In genomic region chr10:79822372-79822771, GRCm38 (mm10) we compare ENCODE assay signal across 9 mouse cellular contexts. TPM values are rescaled to one million over a fixed set of nuclear protein-coding genes. Genes with fewer than 3 reads are reported as not detected.
DNase-seq lines count a peak whose midpoint lies in the region; ATAC-seq and TF ChIP-seq lines count a peak whose summit lies in the region.
"Had no signal": no experiment of that assay in that cellular context is flagged by ENCODE, and none has a peak within 500 bp of the region (broad histone marks: within the 10 kb centered on the region; RNA-seq: fewer than 3 reads in every experiment).

No protein-coding gene starts in this region.

- peak overlapping the region; percentile 38 for H3K4me2 ChIP-seq in embryonic facial prominence, embryonic 14.5 days (ENCODE audit: low read depth, low read length)
- no peak overlapping the region for H3K4me2 ChIP-seq in hindbrain, embryonic 16.5 days (ENCODE audit: low read length)
- peak overlapping the region; percentile 21 for H3K4me2 ChIP-seq in limb, embryonic 14.5 days (replicated peaks; ENCODE audit: low read depth, low read length, severe bottlenecking)
- no peak overlapping the region for H3K4me2 ChIP-seq in midbrain, embryonic 12.5 days (replicated peaks)

- peak overlapping the region; percentile 57 for H3K9ac ChIP-seq in embryonic facial prominence, embryonic 14.5 days (ENCODE audit: low read depth, low read length)
- H3K9ac ChIP-seq in hindbrain, embryonic 16.5 days (ENCODE audit: low read depth, low read length): 0 out of 2 replicates have a peak overlapping the region, but pooled peaks have one; percentile 14
- peak overlapping the region; percentile 36 for H3K9ac ChIP-seq in limb, embryonic 14.5 days (ENCODE audit: low read depth, low read length, severe bottlenecking)
- H3K9ac ChIP-seq in midbrain, embryonic 12.5 days (replicated peaks): 0 out of 2 replicates have a peak overlapping the region, but pooled peaks have one; percentile 2

- H3K9me3 ChIP-seq in embryonic facial prominence, embryonic 14.5 days (ENCODE audit: control insufficient read depth, low read length): no peaks in the 10 kb centered on the region
- no peaks in the 10 kb centered on the region for H3K9me3 ChIP-seq in hindbrain, embryonic 16.5 days (ENCODE audit: control insufficient read depth, low read length)
- H3K9me3 ChIP-seq in limb, embryonic 14.5 days (ENCODE audit: control insufficient read depth, low read length): no peaks in the 10 kb centered on the region
- no peaks in the 10 kb centered on the region for H3K9me3 ChIP-seq in midbrain, embryonic 12.5 days

- H3K4me3 ChIP-seq in embryonic facial prominence, embryonic 14.5 days (ENCODE audit: low read depth, low read length): no peak overlapping the region
- no peak overlapping the region for H3K4me3 ChIP-seq in hindbrain, embryonic 16.5 days (ENCODE audit: low read length)
- no peak overlapping the region; the same call in 1 of the 2 replicates for H3K4me3 ChIP-seq in limb, embryonic 14.5 days (replicated peaks; ENCODE audit: low read length)
- H3K4me3 ChIP-seq in midbrain, embryonic 12.5 days: no peak overlapping the region

- intact Hi-C loops in gastrocnemius, postnatal 36 days (cut with DNase I): no loop called here

- H3K4me1 ChIP-seq in embryonic facial prominence, embryonic 14.5 days (ENCODE audit: control insufficient read depth, insufficient read depth, low read length): peaks cover 10% of the 10 kb centered on the region
- H3K4me1 ChIP-seq in hindbrain, embryonic 16.5 days (ENCODE audit: control insufficient read depth, insufficient read depth, low read depth, low read length): no peaks in the 10 kb centered on the region
- H3K4me1 ChIP-seq in limb, embryonic 14.5 days (ENCODE audit: control insufficient read depth, insufficient read depth, low read length): peaks cover 12% of the 10 kb centered on the region
- H3K4me1 ChIP-seq in midbrain, embryonic 12.5 days: peaks cover 14% of the 10 kb centered on the region

- H3K27me3 ChIP-seq in embryonic facial prominence, embryonic 14.5 days (replicated peaks; ENCODE audit: control insufficient read depth, insufficient read depth, low read length): no peaks in the 10 kb centered on the region
- H3K27me3 ChIP-seq in hindbrain, embryonic 16.5 days (replicated peaks; ENCODE audit: control insufficient read depth, insufficient read depth, low read length): no peaks in the 10 kb centered on the region
- H3K27me3 ChIP-seq in limb, embryonic 14.5 days (ENCODE audit: control insufficient read depth, insufficient read depth, low read length): no peaks in the 10 kb centered on the region
- no peaks in the 10 kb centered on the region for H3K27me3 ChIP-seq in midbrain, embryonic 12.5 days

- 31% methylated on average over 9 of the region's 17 CpGs for WGBS in embryonic facial prominence, embryonic 14.5 days
- 36% methylated on average over 13 of the region's 17 CpGs for WGBS in hindbrain, embryonic 16.5 days
- WGBS in limb, embryonic 14.5 days: 19% methylated on average over 17 of the region's 17 CpGs
- 36% methylated on average over 17 of the region's 17 CpGs for WGBS in midbrain, embryonic 12.5 days

- H3K27ac ChIP-seq in embryonic facial prominence, embryonic 14.5 days (replicated peaks; ENCODE audit: low read depth, low read length): peak overlapping the region; percentile 65; the same call in 1 of the 2 replicates
- H3K27ac ChIP-seq in hindbrain, embryonic 16.5 days (ENCODE audit: low read depth, low read length): no peak overlapping the region
- H3K27ac ChIP-seq in limb, embryonic 14.5 days (replicated peaks; ENCODE audit: low read depth, low read length): peak overlapping the region; percentile 33; the same call in 1 of the 2 replicates
- 0 out of 2 replicates have a peak overlapping the region, but pooled peaks have one; percentile 15 for H3K27ac ChIP-seq in midbrain, embryonic 12.5 days (replicated peaks)

- peaks cover 23% of the 10 kb centered on the region for H3K36me3 ChIP-seq in embryonic facial prominence, embryonic 14.5 days (ENCODE audit: control insufficient read depth, insufficient read depth, low read length)
- peaks cover 14% of the 10 kb centered on the region for H3K36me3 ChIP-seq in hindbrain, embryonic 16.5 days (ENCODE audit: control insufficient read depth, insufficient read depth, low read length)
- H3K36me3 ChIP-seq in limb, embryonic 14.5 days (ENCODE audit: control insufficient read depth, insufficient read depth, low read length): peaks cover 26% of the 10 kb centered on the region
- H3K36me3 ChIP-seq in midbrain, embryonic 12.5 days: peaks cover 29% of the 10 kb centered on the region

- no peak for TF ChIP-seq POLR2A in limb, embryonic 14.5 days (IDR thresholded peaks at IDR 0.05; ENCODE audit: borderline replicate concordance, extremely low read depth, insufficient read depth, insufficient read length)

- DNase-seq in embryonic facial prominence, embryonic 14.5 days (ENCODE audit: low spot score): peak; percentile 77
- DNase-seq in limb, embryonic 14.5 days (ENCODE audit: low spot score): no peak
- DNase-seq in gastrocnemius, postnatal 36 days: no peak
- DNase-seq in layer of hippocampus, adult 9-11 months: no peak
- no peak for DNase-seq in urinary bladder, postnatal 4 days (ENCODE audit: low spot score in 2 of 2)
- no peak for DNase-seq in embryo, embryonic 11 days
- DNase-seq: left cerebral cortex, postnatal 4 days had no signal

- ATAC-seq in embryonic facial prominence, embryonic 14.5 days (ENCODE audit: low read depth): peak; percentile 65
- peak; percentile 19; the same call in 1 of the 2 replicates for ATAC-seq in hindbrain, embryonic 16.5 days
- no peak for ATAC-seq in limb, embryonic 14.5 days (ENCODE audit: low FRiP score, low read depth)
- ATAC-seq in midbrain, embryonic 12.5 days (ENCODE audit: low FRiP score, low read depth): 0 out of 2 replicates have a peak, but pooled peaks have one; percentile 24

RNA-seq across cellular contexts. Expression of gene Misp, which starts 1.6 kb away (rescaled TPM):
- 2.3 and 3.9 TPM in 2 replicates for polyA plus RNA-seq in embryonic facial prominence, embryonic 14.5 days (2014; fragmentation: Nextera tagmentation; extraction: Ambion mirVana)
- polyA plus RNA-seq in hindbrain, embryonic 16.5 days (2015; fragmentation: Nextera tagmentation; extraction: Ambion mirVana): 0.46 and 0.59 TPM in 2 replicates
- polyA plus RNA-seq in limb, embryonic 14.5 days (2012; rRNA removed): 0.41 and 0.50 TPM in 2 replicates
- 0.54 and 1.2 TPM in 2 replicates for polyA plus RNA-seq in limb, embryonic 14.5 days (2014; fragmentation: Nextera tagmentation; extraction: Ambion mirVana)
- polyA plus RNA-seq in midbrain, embryonic 12.5 days (2016; fragmentation: Nextera tagmentation; extraction: Ambion mirVana): 0.94 and 1.0 TPM in 2 replicates
- not detected for total RNA-seq in gastrocnemius, postnatal 36 days (2021)

RNA-seq across cellular contexts. Expression of gene Palm, which starts 29.0 kb away (rescaled TPM):
- 62.5 and 75.4 TPM in 2 replicates for polyA plus RNA-seq in embryonic facial prominence, embryonic 14.5 days (2014; fragmentation: Nextera tagmentation; extraction: Ambion mirVana)
- polyA plus RNA-seq in hindbrain, embryonic 16.5 days (2015; fragmentation: Nextera tagmentation; extraction: Ambion mirVana): 297 and 309 TPM in 2 replicates
- polyA plus RNA-seq in limb, embryonic 14.5 days (2012; rRNA removed): 55.8 and 72.7 TPM in 2 replicates
- polyA plus RNA-seq in limb, embryonic 14.5 days (2014; fragmentation: Nextera tagmentation; extraction: Ambion mirVana): 76.2 and 83.8 TPM in 2 replicates
- 198 and 204 TPM in 2 replicates for polyA plus RNA-seq in midbrain, embryonic 12.5 days (2016; fragmentation: Nextera tagmentation; extraction: Ambion mirVana)
- 10 to 100 TPM; 13.8 to 21.4 TPM for total RNA-seq in gastrocnemius, postnatal 36 days (2021)

RNA-seq across cellular contexts. Expression of gene Prss57, which starts 31.6 kb away (rescaled TPM):
- polyA plus RNA-seq in embryonic facial prominence, embryonic 14.5 days (2014; fragmentation: Nextera tagmentation; extraction: Ambion mirVana): 0.16 TPM in 1 of 2 replicates, not detected in the other
- 0.31 TPM in 1 of 2 replicates, not detected in the other for polyA plus RNA-seq in hindbrain, embryonic 16.5 days (2015; fragmentation: Nextera tagmentation; extraction: Ambion mirVana)
- 0.04 and 0.06 TPM in 2 replicates for polyA plus RNA-seq in limb, embryonic 14.5 days (2012; rRNA removed)
- polyA plus RNA-seq in limb, embryonic 14.5 days (2014; fragmentation: Nextera tagmentation; extraction: Ambion mirVana): not detected in 2 replicates
- 0.27 TPM in 1 of 2 replicates, not detected in the other for polyA plus RNA-seq in midbrain, embryonic 12.5 days (2016; fragmentation: Nextera tagmentation; extraction: Ambion mirVana)
- not detected for total RNA-seq in gastrocnemius, postnatal 36 days (2021)

RNA-seq across cellular contexts. Expression of gene Ptbp1, which starts 31.9 kb away (rescaled TPM):
- polyA plus RNA-seq in embryonic facial prominence, embryonic 14.5 days (2014; fragmentation: Nextera tagmentation; extraction: Ambion mirVana): 198 and 254 TPM in 2 replicates
- polyA plus RNA-seq in hindbrain, embryonic 16.5 days (2015; fragmentation: Nextera tagmentation; extraction: Ambion mirVana): 61.2 and 79.2 TPM in 2 replicates
- polyA plus RNA-seq in limb, embryonic 14.5 days (2012; rRNA removed): 536 and 644 TPM in 2 replicates
- 262 and 279 TPM in 2 replicates for polyA plus RNA-seq in limb, embryonic 14.5 days (2014; fragmentation: Nextera tagmentation; extraction: Ambion mirVana)
- 202 TPM in 2 replicates for polyA plus RNA-seq in midbrain, embryonic 12.5 days (2016; fragmentation: Nextera tagmentation; extraction: Ambion mirVana)
- total RNA-seq in gastrocnemius, postnatal 36 days (2021): 10 to 100 TPM; 17.2 to 17.4 TPM

RNA-seq across cellular contexts. Expression of gene Fstl3, which starts 45.3 kb away (rescaled TPM):
- polyA plus RNA-seq in embryonic facial prominence, embryonic 14.5 days (2014; fragmentation: Nextera tagmentation; extraction: Ambion mirVana): 8.3 and 10.7 TPM in 2 replicates
- 2.6 and 3.0 TPM in 2 replicates for polyA plus RNA-seq in hindbrain, embryonic 16.5 days (2015; fragmentation: Nextera tagmentation; extraction: Ambion mirVana)
- polyA plus RNA-seq in limb, embryonic 14.5 days (2012; rRNA removed): 11.6 and 14.7 TPM in 2 replicates
- polyA plus RNA-seq in limb, embryonic 14.5 days (2014; fragmentation: Nextera tagmentation; extraction: Ambion mirVana): 9.0 and 9.5 TPM in 2 replicates
- 1.0 and 1.6 TPM in 2 replicates for polyA plus RNA-seq in midbrain, embryonic 12.5 days (2016; fragmentation: Nextera tagmentation; extraction: Ambion mirVana)
- 1 to 10 TPM; 1.2 to 1.8 TPM for total RNA-seq in gastrocnemius, postnatal 36 days (2021)

Comparison
In these comparisons a context has a peak if more than half of its experiments do, and no peak if none do; other contexts are left out.
1. H3K4me2 ChIP-seq: peak in embryonic facial prominence, embryonic 14.5 days (single experiment) and limb, embryonic 14.5 days (single experiment); none in hindbrain, embryonic 16.5 days (single experiment) and midbrain, embryonic 12.5 days (single experiment).
2. H3K9ac ChIP-seq: peak in every context shown above with its lines; median percentile 57 in embryonic facial prominence, embryonic 14.5 days; 36 in limb, embryonic 14.5 days; 14 in hindbrain, embryonic 16.5 days; 2 in midbrain, embryonic 12.5 days.